Mouse (Mus musculus): ENCODE results near the gene Vps37d.

Gene Vps37d

GRCm38 (mm10) chr5:135077564-135078481 is at the start of gene Vps37d:
Gene Vps37d, minus strand, starts transcription at chr5:135078266.
- DNase-seq (ENCODE audit: low read depth, low spot score) = peak; percentile 88

- DNase-seq (ENCODE audit: low read depth, low spot score) = no peak
These were observed 49.6 kb upstream of the Vps37d start for GRCm38 (mm10) chr5:135127669-135128068.

- DNase-seq (ENCODE audit: low read depth, low spot score) = no peak
These were observed 48.1 kb upstream of the Vps37d start for GRCm38 (mm10) chr5:135126121-135126520.

GRCm38 (mm10) chr5:135120753-135121152 is 42.7 kb upstream of the Vps37d start:
- peak; percentile 43 for DNase-seq (ENCODE audit: low read depth, low spot score)

GRCm38 (mm10) chr5:135118589-135119081 is 40.6 kb upstream of the Vps37d start:
- DNase-seq (ENCODE audit: low read depth, low spot score) = peak; percentile 83

- DNase-seq (ENCODE audit: low read depth, low spot score) = peak; percentile 89
These were observed 37.2 kb upstream of the Vps37d start for GRCm38 (mm10) chr5:135115241-135115640.

GRCm38 (mm10) chr5:135113782-135114181 is 35.7 kb upstream of the Vps37d start:
- DNase-seq (ENCODE audit: low read depth, low spot score) = no peak

GRCm38 (mm10) chr5:135109976-135110375 is 31.9 kb upstream of the Vps37d start:
- no peak for DNase-seq (ENCODE audit: low read depth, low spot score)

GRCm38 (mm10) chr5:135109426-135109825 is 31.4 kb upstream of the Vps37d start:
- no peak for DNase-seq (ENCODE audit: low read depth, low spot score)

GRCm38 (mm10) chr5:135109017-135109416 is 31.0 kb upstream of the Vps37d start:
- DNase-seq (ENCODE audit: low read depth, low spot score) = no peak

- DNase-seq (ENCODE audit: low read depth, low spot score) = peak; percentile 73
These were observed 29.7 kb upstream of the Vps37d start for GRCm38 (mm10) chr5:135107521-135108501.

- peak; percentile 83 for DNase-seq (ENCODE audit: low read depth, low spot score)
These were observed 28.7 kb upstream of the Vps37d start for GRCm38 (mm10) chr5:135106758-135107256.

- peak; percentile 63 for DNase-seq (ENCODE audit: low read depth, low spot score)
These were observed 26.1 kb upstream of the Vps37d start for GRCm38 (mm10) chr5:135103999-135104660.

- no peak for DNase-seq (ENCODE audit: low read depth, low spot score)
These were observed 22.9 kb upstream of the Vps37d start for GRCm38 (mm10) chr5:135100981-135101380.

GRCm38 (mm10) chr5:135089653-135090052 is 11.6 kb upstream of the Vps37d start, which contains the start of gene Mlxipl:
Gene Mlxipl, plus strand, starts transcription at chr5:135089890.
- DNase-seq (ENCODE audit: low read depth, low spot score) = no peak

GRCm38 (mm10) chr5:135086871-135087270 is 8.8 kb upstream of the Vps37d start:
- DNase-seq (ENCODE audit: low read depth, low spot score) = no peak

GRCm38 (mm10) chr5:135080539-135080938 is 2.5 kb upstream of the Vps37d start:
- DNase-seq (ENCODE audit: low read depth, low spot score) = no peak

GRCm38 (mm10) chr5:135079578-135079977 is 1.5 kb upstream of the Vps37d start:
- DNase-seq (ENCODE audit: low read depth, low spot score) = no peak

GRCm38 (mm10) chr5:135078482-135078810 is 380 bp upstream of the Vps37d start:
- DNase-seq (ENCODE audit: low read depth, low spot score) = no peak

- DNase-seq (ENCODE audit: low read depth, low spot score) = no peak
These were observed 1.0 kb downstream of the Vps37d start for GRCm38 (mm10) chr5:135076931-135077505.

- no peak for DNase-seq (ENCODE audit: low read depth, low spot score)
These were observed 1.7 kb downstream of the Vps37d start for GRCm38 (mm10) chr5:135076368-135076767.
